ENCODE assay signal across 24 mouse cellular contexts in the genomic region with DNA sequence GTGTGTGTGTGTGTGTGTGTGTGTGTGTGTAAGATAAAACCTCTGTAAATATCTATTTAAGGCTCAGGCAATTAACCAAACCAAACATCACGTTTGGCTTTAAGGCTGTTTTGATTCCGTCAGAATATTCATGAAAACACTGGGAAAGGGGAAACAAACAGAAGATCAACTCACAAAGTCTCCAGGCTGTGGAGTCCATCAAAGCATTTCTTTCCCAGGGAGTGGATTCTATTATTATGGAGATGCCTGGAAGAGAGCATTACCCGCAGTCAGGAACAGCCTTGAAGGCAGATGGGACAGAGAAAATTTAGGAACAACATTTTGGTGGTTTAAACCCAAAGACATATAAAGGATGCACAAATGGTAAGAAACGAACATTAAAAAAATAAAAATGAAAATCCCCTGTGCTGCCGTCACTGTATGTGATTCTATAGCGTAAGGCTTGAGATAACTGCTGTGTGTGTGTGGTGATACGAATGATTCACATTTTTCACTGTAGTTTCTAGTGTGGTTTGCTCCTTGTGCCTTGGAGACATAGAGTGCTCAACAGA.
DNase-seq lines count a peak whose midpoint lies in the region; ATAC-seq and TF ChIP-seq lines count a peak whose summit lies in the region.
"Had no signal": no experiment of that assay in that cellular context is flagged by ENCODE, and none has a peak within 500 bp of the region (broad histone marks: within the 10 kb centered on the region; RNA-seq: fewer than 3 reads in every experiment).

No protein-coding gene starts in this region.

- H3K27ac ChIP-seq in hindbrain, embryonic 10.5 days: 0 out of 2 replicates have a peak overlapping the region, but pooled peaks have one; percentile 59
- no peak overlapping the region for H3K27ac ChIP-seq in hindbrain, postnatal 0 days
- H3K27ac ChIP-seq in midbrain, embryonic 11.5 days (ENCODE audit: low read depth, low read length): peak overlapping the region; percentile 57; the same call in 1 of the 2 replicates
- no peak overlapping the region for H3K27ac ChIP-seq in midbrain, embryonic 15.5 days
- no peak overlapping the region for H3K27ac ChIP-seq in cerebellum, adult 2 months (ENCODE audit: insufficient read depth, low read length)
- H3K27ac ChIP-seq in liver, postnatal 0 days (ENCODE audit: low read depth): no peak overlapping the region
- H3K27ac ChIP-seq: forebrain, embryonic 10.5 days; forebrain, embryonic 13.5 days; heart, adult 2 months; heart, embryonic 10.5 days; heart, embryonic 13.5 days; hindbrain, embryonic 15.5 days; intestine, embryonic 15.5 days had no signal

- no peak overlapping the region for H3K9ac ChIP-seq in hindbrain, postnatal 0 days (replicated peaks; ENCODE audit: low read length)
- no peak overlapping the region for H3K9ac ChIP-seq in midbrain, embryonic 11.5 days (ENCODE audit: low read length)
- no peak overlapping the region for H3K9ac ChIP-seq in midbrain, embryonic 15.5 days
- no peak overlapping the region for H3K9ac ChIP-seq in liver, postnatal 0 days (replicated peaks)
- H3K9ac ChIP-seq: forebrain, embryonic 13.5 days; heart, embryonic 13.5 days; hindbrain, embryonic 15.5 days; intestine, embryonic 15.5 days had no signal

- no peaks in the 10 kb centered on the region for H3K36me3 ChIP-seq in hindbrain, embryonic 10.5 days
- H3K36me3 ChIP-seq in hindbrain, postnatal 0 days (ENCODE audit: insufficient read depth, low read length): no peaks in the 10 kb centered on the region
- H3K36me3 ChIP-seq in midbrain, embryonic 11.5 days (ENCODE audit: control insufficient read depth, insufficient read depth, low read length): no peaks in the 10 kb centered on the region
- H3K36me3 ChIP-seq in midbrain, embryonic 15.5 days (replicated peaks): no peaks in the 10 kb centered on the region
- H3K36me3 ChIP-seq in liver, postnatal 0 days (replicated peaks; ENCODE audit: insufficient read depth, low read length): no peaks in the 10 kb centered on the region
- H3K36me3 ChIP-seq: forebrain, embryonic 10.5 days; heart, embryonic 10.5 days; heart, embryonic 13.5 days; hindbrain, embryonic 15.5 days; intestine, embryonic 15.5 days had no signal

- TF ChIP-seq POLR2A in cerebellum, adult 2 months (IDR thresholded peaks at IDR 0.05; ENCODE audit: borderline replicate concordance, insufficient read depth, low read length): no peak

- 55% methylated on average over 7 of the region's 7 CpGs for WGBS in hindbrain, embryonic 10.5 days
- WGBS in hindbrain, postnatal 0 days: 57% methylated on average over 7 of the region's 7 CpGs
- 47% methylated on average over 7 of the region's 7 CpGs for WGBS in midbrain, embryonic 11.5 days
- 41% methylated on average over 7 of the region's 7 CpGs for WGBS in midbrain, embryonic 15.5 days
- WGBS in cerebellum, adult 2 months: 78% methylated on average over 7 of the region's 7 CpGs
- 72% methylated on average over 7 of the region's 7 CpGs for WGBS in liver, postnatal 0 days (ENCODE audit: insufficient replicate concordance)

- DNase-seq in hindbrain, embryonic 10.5 days (ENCODE audit: low spot score): no peak
- no peak for DNase-seq in hindbrain, postnatal 0 days (ENCODE audit: low spot score)
- peak; percentile 92 for DNase-seq in midbrain, embryonic 11.5 days (ENCODE audit: low spot score, missing footprints)
- DNase-seq in ES-CJ7 (ENCODE audit: low read depth, low spot score) (peak; percentile 46), ZHBTc4 (ENCODE audit: low read depth, low spot score) (peak; percentile 60)
- no peak for DNase-seq in cerebellum, adult 2 months
- no peak for DNase-seq in liver, postnatal 0 days
- DNase-seq: adrenal gland, adult 2 months; adrenal gland, postnatal 14 days; cerebellum, adult 11 months; cerebellum, adult 8-10 months; cerebellum, postnatal 10 days; gastrocnemius, postnatal 10 days; gastrocnemius, postnatal 36 days; heart, adult 2 months; heart, postnatal 14 days had no signal

- H3K4me2 ChIP-seq in hindbrain, postnatal 0 days (ENCODE audit: low read depth, low read length): no peak overlapping the region
- no peak overlapping the region for H3K4me2 ChIP-seq in midbrain, embryonic 11.5 days
- no peak overlapping the region for H3K4me2 ChIP-seq in midbrain, embryonic 15.5 days
- no peak overlapping the region for H3K4me2 ChIP-seq in liver, postnatal 0 days (ENCODE audit: low read depth, low read length)
- H3K4me2 ChIP-seq: forebrain, embryonic 13.5 days; heart, embryonic 13.5 days; hindbrain, embryonic 15.5 days; intestine, embryonic 15.5 days had no signal

- no peak for TF ChIP-seq CTCF in hindbrain, postnatal 0 days (IDR thresholded peaks at IDR 0.05; ENCODE audit: low read depth)
- no peak for TF ChIP-seq CTCF in cerebellum, adult 2 months (IDR thresholded peaks at IDR 0.05; ENCODE audit: borderline replicate concordance, insufficient read depth, low read depth, low read length)
- TF ChIP-seq CTCF in liver, postnatal 0 days (IDR thresholded peaks at IDR 0.05; ENCODE audit: low read depth): no peak

- no peak for ATAC-seq in hindbrain, postnatal 0 days
- ATAC-seq in midbrain, embryonic 11.5 days (ENCODE audit: low FRiP score): peak; percentile 51; the same call in 1 of the 2 replicates
- no peak for ATAC-seq in midbrain, embryonic 15.5 days (replicated peaks)
- ATAC-seq in liver, postnatal 0 days: no peak
- ATAC-seq: forebrain, embryonic 13.5 days; forebrain, embryonic 16.5 days; intestine, embryonic 15.5 days had no signal

- no peaks in the 10 kb centered on the region for H3K9me3 ChIP-seq in hindbrain, embryonic 10.5 days
- no peaks in the 10 kb centered on the region for H3K9me3 ChIP-seq in hindbrain, postnatal 0 days (ENCODE audit: low read length)
- no peaks in the 10 kb centered on the region for H3K9me3 ChIP-seq in midbrain, embryonic 11.5 days (ENCODE audit: control insufficient read depth, low read length)
- H3K9me3 ChIP-seq in midbrain, embryonic 15.5 days: no peaks in the 10 kb centered on the region
- no peaks in the 10 kb centered on the region for H3K9me3 ChIP-seq in liver, postnatal 0 days (ENCODE audit: low read length)
- H3K9me3 ChIP-seq: forebrain, embryonic 10.5 days; forebrain, embryonic 13.5 days; heart, embryonic 10.5 days; heart, embryonic 13.5 days; hindbrain, embryonic 15.5 days; intestine, embryonic 15.5 days had no signal

- no peak overlapping the region for H3K4me3 ChIP-seq in hindbrain, embryonic 10.5 days
- no peak overlapping the region for H3K4me3 ChIP-seq in hindbrain, postnatal 0 days (ENCODE audit: low read length)
- H3K4me3 ChIP-seq in midbrain, embryonic 11.5 days (ENCODE audit: low read depth, low read length): no peak overlapping the region
- no peak overlapping the region for H3K4me3 ChIP-seq in midbrain, embryonic 15.5 days
- H3K4me3 ChIP-seq in cerebellum, adult 2 months (replicated peaks; ENCODE audit: insufficient read depth, low read depth, low read length): no peak overlapping the region
- no peak overlapping the region for H3K4me3 ChIP-seq in liver, postnatal 0 days (ENCODE audit: low read depth, low read length)
- H3K4me3 ChIP-seq: forebrain, embryonic 10.5 days; forebrain, embryonic 13.5 days; heart, adult 2 months; heart, embryonic 10.5 days; heart, embryonic 13.5 days; hindbrain, embryonic 15.5 days; intestine, embryonic 15.5 days had no signal

- no peak for TF ChIP-seq EP300 in liver, postnatal 0 days (IDR thresholded peaks at IDR 0.05; ENCODE audit: low read depth)

- H3K4me1 ChIP-seq in hindbrain, embryonic 10.5 days (replicated peaks): peaks cover 28% of the 10 kb centered on the region
- 0 out of 2 replicates have a peak, but pooled peaks cover 3% of the 10 kb centered on the region for H3K4me1 ChIP-seq in hindbrain, postnatal 0 days (ENCODE audit: insufficient read depth, low read length)
- H3K4me1 ChIP-seq in midbrain, embryonic 11.5 days (ENCODE audit: control insufficient read depth, insufficient read depth, low read length): peaks cover 14% of the 10 kb centered on the region; the same call in 1 of the 2 replicates
- H3K4me1 ChIP-seq in midbrain, embryonic 15.5 days: peaks cover 13% of the 10 kb centered on the region
- H3K4me1 ChIP-seq in cerebellum, adult 2 months (ENCODE audit: control insufficient read depth, insufficient read depth, low read length): 0 out of 2 replicates have a peak, but pooled peaks cover 3% of the 10 kb centered on the region
- H3K4me1 ChIP-seq in liver, postnatal 0 days (ENCODE audit: insufficient read depth): no peaks in the 10 kb centered on the region; the same call in none of the 2 replicates

- H3K27me3 ChIP-seq in hindbrain, embryonic 10.5 days (ENCODE audit: insufficient read depth, poor library complexity, severe bottlenecking): 0 out of 2 replicates have a peak, but pooled peaks cover 4% of the 10 kb centered on the region
- H3K27me3 ChIP-seq in hindbrain, postnatal 0 days (ENCODE audit: insufficient read depth, low read length): no peaks in the 10 kb centered on the region
- H3K27me3 ChIP-seq in midbrain, embryonic 11.5 days (ENCODE audit: control insufficient read depth, insufficient read depth, low read length): no peaks in the 10 kb centered on the region
- no peaks in the 10 kb centered on the region for H3K27me3 ChIP-seq in midbrain, embryonic 15.5 days (replicated peaks)
- H3K27me3 ChIP-seq in cerebellum, adult 2 months (ENCODE audit: control insufficient read depth, insufficient read depth, low read length): no peaks in the 10 kb centered on the region
- no peaks in the 10 kb centered on the region for H3K27me3 ChIP-seq in liver, postnatal 0 days (ENCODE audit: insufficient read depth, low read length)
- H3K27me3 ChIP-seq: heart, embryonic 13.5 days; hindbrain, embryonic 15.5 days; intestine, embryonic 15.5 days had no signal

Comparison
In these comparisons a context has a peak if more than half of its experiments do, and no peak if none do; other contexts are left out.
1. H3K27ac ChIP-seq: peak in hindbrain, embryonic 10.5 days (single experiment) and midbrain, embryonic 11.5 days (single experiment); none in hindbrain, postnatal 0 days (single experiment), midbrain, embryonic 15.5 days (single experiment), cerebellum, adult 2 months (single experiment) and liver, postnatal 0 days (single experiment).
2. DNase-seq: peak in midbrain, embryonic 11.5 days (single experiment), ES-CJ7 (single experiment) and ZHBTc4 (single experiment); none in hindbrain, embryonic 10.5 days (single experiment), hindbrain, postnatal 0 days (single experiment), cerebellum, adult 2 months (0 of 2) and liver, postnatal 0 days (single experiment).